Mouse (Mus musculus): ENCODE measurements at regions not wholly inside any gene's neighbourhood (a gene's known extent, or its start where the extent isn't known, plus 50 kb on each side); places are given as distances from the start of the nearest gene placed in this dataset.

GRCm38 (mm10) chr13:31313821-31314220, 242.1 kb upstream of the Foxq1 start:
- WGBS, result 68% methylated on average over 5 of the region's 5 CpGs
- no peak for DNase-seq (ENCODE audit: low read depth, low spot score)

- 73% methylated on average over 8 of the region's 8 CpGs for WGBS
- no peak for DNase-seq (ENCODE audit: low read depth, low spot score)
Measured at GRCm38 (mm10) chr13:31317066-31317465, 238.9 kb upstream of the Foxq1 start.

GRCm38 (mm10) chr13:31318008-31318407, 237.9 kb upstream of the Foxq1 start:
- WGBS, result 97% methylated on average over 2 of the region's 2 CpGs
- no peak for DNase-seq (ENCODE audit: low read depth, low spot score)

DNA sequence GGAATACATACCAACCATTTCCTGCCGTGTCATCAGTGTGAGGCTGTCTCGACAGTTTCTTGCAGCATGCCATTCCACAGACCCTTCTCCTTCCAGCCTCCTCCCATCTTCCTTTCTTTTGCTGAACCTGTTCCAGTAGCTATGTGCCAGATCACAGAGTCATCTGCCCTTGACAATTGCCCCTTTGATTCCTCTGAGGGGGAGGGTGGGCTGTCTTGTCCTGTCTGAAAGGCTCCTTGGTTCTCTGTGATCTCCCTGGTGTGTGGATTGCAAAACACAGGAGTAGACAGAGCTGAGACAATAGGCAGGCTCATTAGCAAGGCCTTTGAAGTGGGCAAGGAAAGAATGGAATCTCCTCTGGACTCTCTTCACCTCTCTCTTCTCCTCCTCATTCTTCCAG, 234.5 kb upstream of the Foxq1 start:
- DNase-seq (ENCODE audit: low read depth, low spot score), result no peak
- 89% methylated on average over 2 of the region's 2 CpGs for WGBS

- no peak for DNase-seq (ENCODE audit: low read depth, low spot score)
- WGBS, result 11% methylated on average over 12 of the region's 12 CpGs
Measured at GRCm38 (mm10) chr13:31326269-31326851, 229.6 kb upstream of the Foxq1 start.

- WGBS, result 27% methylated on average over 7 of the region's 7 CpGs
Measured at GRCm38 (mm10) chr13:31327511-31327951, 228.4 kb upstream of the Foxq1 start.

DNA sequence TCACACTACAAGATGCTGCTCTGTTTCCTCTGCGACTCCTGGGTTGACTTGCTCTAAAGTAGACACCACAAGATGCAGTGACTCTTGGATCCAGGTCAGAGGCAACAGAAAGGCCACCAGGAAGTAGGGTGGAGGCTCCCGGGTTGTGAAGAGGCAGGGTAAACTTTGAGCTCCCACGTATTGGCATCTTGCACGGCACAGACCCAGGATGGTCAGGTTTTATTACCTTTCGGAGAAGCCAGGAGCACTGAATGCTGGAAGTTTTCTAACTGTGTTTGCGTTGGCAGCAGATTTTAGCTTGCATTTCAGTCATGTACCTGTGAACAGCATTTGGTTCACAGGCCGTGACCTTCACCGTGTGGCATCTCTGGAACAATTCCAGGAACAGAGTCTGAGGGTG, 227.2 kb upstream of the Foxq1 start:
- DNase-seq (ENCODE audit: low read depth, low spot score), result peak; percentile 54
- 35% methylated on average over 8 of the region's 8 CpGs for WGBS

More at GRCm38 (mm10) chr13:31327511-31327951, 228.4 kb upstream of the Foxq1 start:
- DNase-seq (ENCODE audit: low read depth, low spot score), result no peak

DNA sequence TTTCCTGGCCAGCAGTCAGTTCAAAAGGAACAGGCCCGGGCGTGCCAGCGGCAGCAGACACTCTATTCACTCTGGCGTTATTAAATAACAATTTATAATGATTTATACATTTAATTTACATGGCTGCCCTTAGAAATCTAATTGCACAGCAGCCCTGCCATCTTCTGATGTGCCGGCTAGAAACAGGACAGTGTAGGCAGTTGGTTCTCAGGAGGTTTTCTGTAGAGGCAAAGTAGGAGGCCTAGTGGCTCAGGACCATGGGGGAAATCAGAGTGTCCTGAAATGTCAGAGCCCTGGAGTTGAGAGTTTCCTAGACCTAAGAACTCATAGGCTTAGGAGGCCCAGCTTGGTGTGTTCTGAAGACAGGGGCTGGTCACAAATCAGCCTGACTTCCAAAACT, 225.2 kb upstream of the Foxq1 start:
- WGBS, result 89% methylated on average over 5 of the region's 5 CpGs
- DNase-seq (ENCODE audit: low read depth, low spot score), result no peak

DNA sequence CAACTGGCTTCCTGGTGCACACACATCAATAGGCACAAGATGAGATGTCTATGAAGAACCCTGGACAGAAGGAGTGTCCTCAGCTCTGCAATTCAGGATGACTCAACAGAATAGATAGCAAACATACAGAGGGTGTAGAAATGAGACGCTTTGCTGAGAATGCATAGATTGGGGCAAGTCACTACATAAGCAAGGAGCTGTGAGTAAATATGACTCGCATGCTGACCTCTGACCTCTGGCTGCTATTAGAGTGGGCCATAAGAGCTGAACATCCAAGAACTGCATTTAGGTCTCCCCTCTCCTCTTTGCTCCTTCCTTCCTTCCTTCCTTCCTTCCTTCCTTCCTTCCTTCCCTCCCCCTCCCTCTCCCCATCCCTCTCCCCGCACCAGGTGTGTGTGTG, 221.0 kb upstream of the Foxq1 start:
- 72% methylated on average over 3 of the region's 3 CpGs for WGBS
- DNase-seq (ENCODE audit: low read depth, low spot score), result no peak

DNA sequence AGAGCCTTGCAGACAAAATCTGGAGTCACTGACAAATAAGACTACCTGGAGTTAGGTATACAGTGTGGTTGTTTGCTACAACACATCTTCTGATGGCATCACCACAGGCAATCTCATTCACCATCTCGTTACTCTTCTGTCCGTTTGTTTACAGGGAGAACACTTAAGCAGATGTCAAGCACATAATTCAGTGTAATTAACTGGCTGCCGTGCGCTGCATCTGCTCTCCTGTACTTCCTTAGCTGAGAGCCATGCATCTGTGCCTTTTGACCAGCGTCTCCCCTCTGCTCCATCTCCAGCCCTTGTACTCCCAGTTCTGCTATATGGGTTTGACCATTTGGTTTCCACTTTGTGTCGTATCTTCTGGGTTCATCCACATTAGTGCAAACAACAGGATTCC, 218.3 kb upstream of the Foxq1 start:
- 50% methylated on average over 6 of the region's 6 CpGs for WGBS
- no peak for DNase-seq (ENCODE audit: low read depth, low spot score)

DNA sequence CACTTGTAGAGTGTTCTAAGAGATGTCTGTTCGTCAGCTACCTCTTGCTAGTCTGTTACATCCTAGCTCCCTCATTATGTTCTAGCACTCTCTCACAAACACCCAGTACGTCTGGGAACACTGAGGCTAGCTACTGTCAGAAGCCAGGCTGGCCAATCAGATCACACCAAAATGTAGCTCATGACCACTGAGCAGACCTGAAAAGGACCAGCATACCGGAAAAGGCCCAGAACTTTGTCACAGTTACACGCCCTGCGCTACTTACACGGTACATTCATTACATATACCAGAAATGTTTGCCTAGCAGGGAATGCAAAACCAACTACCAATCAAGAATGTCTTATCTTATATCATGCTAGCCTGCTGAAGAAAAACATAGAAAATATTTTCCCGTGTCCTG, 216.5 kb upstream of the Foxq1 start:
- 89% methylated on average over 7 of the region's 7 CpGs for WGBS
- no peak for DNase-seq (ENCODE audit: low read depth, low spot score)

DNA sequence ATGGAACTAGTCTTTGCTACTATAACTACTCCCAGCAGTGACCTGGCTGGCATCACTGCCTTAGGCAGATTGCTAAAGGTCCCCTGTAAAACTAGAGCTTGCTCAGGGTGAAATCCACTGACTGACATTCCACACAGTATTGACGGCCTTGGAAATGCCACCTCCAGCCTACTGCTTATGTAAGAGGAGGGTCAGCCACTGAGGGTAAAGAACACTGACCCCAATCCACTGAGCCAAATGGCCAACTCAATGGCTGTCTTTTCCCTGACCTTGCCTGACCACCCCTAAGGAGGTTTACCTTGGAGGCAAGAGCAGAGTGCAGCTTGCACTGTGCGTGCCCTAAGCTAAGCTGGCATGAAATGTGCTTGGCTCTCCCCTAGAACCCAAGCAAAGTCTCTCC, 216.0 kb upstream of the Foxq1 start:
- WGBS, result 97% methylated on average over 2 of the region's 2 CpGs
- no peak for DNase-seq (ENCODE audit: low read depth, low spot score)

GRCm38 (mm10) chr13:31340363-31340948, 215.5 kb upstream of the Foxq1 start:
- WGBS, result 86% methylated on average over 7 of the region's 7 CpGs
- DNase-seq (ENCODE audit: low read depth, low spot score), result no peak

- WGBS, result 85% methylated on average over 15 of the region's 15 CpGs
- DNase-seq (ENCODE audit: low read depth, low spot score), result no peak
Measured at GRCm38 (mm10) chr13:31341282-31342100, 214.4 kb upstream of the Foxq1 start.

DNA sequence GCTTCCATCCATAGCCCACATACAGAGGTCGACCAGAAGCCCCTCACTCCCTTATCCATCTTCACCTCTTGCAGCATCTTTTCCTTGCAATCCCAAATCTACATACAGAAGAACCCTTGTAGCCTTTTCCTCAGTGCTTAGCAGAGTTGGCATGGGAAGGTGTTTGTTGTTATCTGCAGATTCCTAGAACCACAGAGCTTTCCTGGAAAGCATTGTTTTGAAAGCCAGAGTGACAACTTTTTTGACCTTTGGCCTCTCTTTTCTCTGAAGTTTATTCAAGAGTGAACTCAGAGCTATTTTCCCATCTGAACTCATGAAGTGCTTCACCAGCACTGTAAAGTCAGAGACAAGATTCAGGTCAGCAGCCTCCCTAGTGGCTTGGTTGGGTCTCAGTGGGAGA, 209.7 kb upstream of the Foxq1 start:
- no peak for DNase-seq (ENCODE audit: low read depth, low spot score)
- 40% methylated on average over 1 of the region's 1 CpGs for WGBS

DNA sequence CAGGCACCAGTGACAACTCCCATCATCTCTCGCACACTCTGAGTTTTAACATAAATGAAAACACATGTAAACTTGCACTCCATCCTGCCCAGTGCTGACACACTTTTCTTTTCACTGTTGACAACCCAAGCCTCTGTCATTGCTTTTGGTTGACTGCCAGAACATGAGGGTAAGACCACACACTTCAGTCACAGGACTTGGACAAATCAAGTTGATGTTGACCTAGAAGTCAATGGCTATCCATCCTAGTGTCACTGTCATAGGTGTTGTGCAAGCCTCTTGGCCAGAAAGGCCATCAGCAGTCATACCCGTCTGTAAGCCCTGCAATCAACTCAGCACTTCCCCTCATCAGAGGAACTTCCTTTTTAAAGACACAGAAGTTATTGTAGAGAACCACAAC, 208.9 kb upstream of the Foxq1 start:
- DNase-seq (ENCODE audit: low read depth, low spot score), result no peak
- WGBS, result 71% methylated on average over 2 of the region's 2 CpGs

- WGBS, result 22% methylated on average over 2 of the region's 2 CpGs
- no peak for DNase-seq (ENCODE audit: low read depth, low spot score)
Measured at GRCm38 (mm10) chr13:31349671-31350070, 206.3 kb upstream of the Foxq1 start.

DNA sequence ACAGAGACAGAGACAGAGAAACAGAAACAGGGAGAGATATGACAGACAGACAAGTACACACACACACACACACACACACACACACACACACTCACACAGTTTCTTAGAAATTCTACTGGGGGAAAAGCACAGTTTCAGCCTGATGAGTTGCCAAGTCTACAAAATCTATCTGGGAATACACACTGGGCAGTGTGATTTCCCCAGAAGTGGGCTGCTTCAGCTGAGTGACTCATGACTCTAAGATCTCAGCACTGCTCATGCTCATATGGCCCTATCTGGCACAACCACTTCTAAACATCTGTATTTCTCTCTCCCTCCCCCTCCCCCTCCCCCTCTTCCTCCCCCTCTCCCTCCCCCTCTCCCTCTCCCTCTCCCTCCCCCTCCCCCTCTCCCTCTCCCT, 204.5 kb upstream of the Foxq1 start:
- no peak for DNase-seq (ENCODE audit: low read depth, low spot score)

GRCm38 (mm10) chr13:31352825-31353224, 203.1 kb upstream of the Foxq1 start:
- no peak for DNase-seq (ENCODE audit: low read depth, low spot score)
- WGBS, result 88% methylated on average over 5 of the region's 5 CpGs

- 89% methylated on average over 4 of the region's 4 CpGs for WGBS
- DNase-seq (ENCODE audit: low read depth, low spot score), result no peak
Measured at GRCm38 (mm10) chr13:31359353-31359752, 196.6 kb upstream of the Foxq1 start.

DNA sequence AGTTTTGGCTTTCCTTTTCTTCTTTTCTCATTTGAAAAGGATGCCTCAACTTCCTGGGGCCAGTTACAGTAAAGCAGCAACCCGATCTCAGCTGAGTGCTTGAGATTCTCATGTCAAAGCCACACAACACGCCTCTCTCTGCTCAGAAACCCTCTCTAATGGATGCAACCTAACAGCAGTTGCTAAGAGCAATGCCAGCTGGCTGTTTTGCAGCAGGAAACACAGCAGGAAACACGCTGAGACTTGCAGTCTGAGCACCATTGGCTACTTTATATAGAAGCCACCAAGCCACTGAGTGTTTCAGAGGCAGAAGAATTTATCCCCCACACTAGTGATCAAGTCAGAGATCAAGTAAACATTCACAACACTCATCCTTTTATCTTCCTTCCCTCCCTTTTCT, 193.5 kb upstream of the Foxq1 start:
- DNase-seq (ENCODE audit: low read depth, low spot score), result no peak
- 51% methylated on average over 3 of the region's 3 CpGs for whole genome bisulfite sequencing
